Mouse (Mus musculus) forebrain, postnatal 0 days (tissue): ENCODE data around the gene Mpdu1. TPM values are rescaled to one million over a fixed set of nuclear protein-coding genes. Genes with fewer than 3 reads are reported as not detected.
A peak's percentile ranks its signal among the peaks of the same experiment; 100 is the strongest.

Source experiments
- ATAC-seq: fragments of 200-750 bp; cut with Nextera tagmentation; 2 replicates; pipeline ENCODE4 v1.8.0; 2017; ENCODE audit warnings: mild to moderate bottlenecking, moderate library complexity
- DNase-seq: peaks from one replicate; pipeline ENCODE4 v3.0.0-alpha.2; 2015
- H3K27ac ChIP-seq: fragments of 300-500 bp; sonication (generic); 2 replicates; pipeline ENCODE4 v1.5.1; 2014; ENCODE audit warnings: low read depth, mild to moderate bottlenecking, antibody characterized with exemption, low read length, moderate library complexity, mixed read lengths
- H3K27me3 ChIP-seq: fragments of 300-500 bp; sonication (generic); 2 replicates; pipeline ENCODE4 v1.6.1; 2014; ENCODE audit warnings: mild to moderate bottlenecking, low read length, mixed read lengths; ENCODE audit not compliant: insufficient read depth
- H3K36me3 ChIP-seq: fragments of 300-500 bp; sonication (generic); 2 replicates; pipeline ENCODE4 v1.6.1; 2014; ENCODE audit warnings: mild to moderate bottlenecking, moderate library complexity; ENCODE audit not compliant: insufficient read depth
- H3K4me1 ChIP-seq: fragments of 300-500 bp; sonication (generic); 2 replicates; pipeline ENCODE4 v1.6.1; 2014; ENCODE audit warnings: antibody characterized with exemption; ENCODE audit not compliant: insufficient read depth
- H3K4me2 ChIP-seq: fragments of 300-500 bp; sonication (generic); 2 replicates; pipeline ENCODE4 v1.6.1; 2014; ENCODE audit warnings: low read depth, mild to moderate bottlenecking, moderate library complexity
- H3K4me3 ChIP-seq: fragments of 300-500 bp; sonication (generic); 2 replicates; pipeline ENCODE4 v1.5.1; 2014; ENCODE audit warnings: low read depth, low read length, mixed read lengths
- H3K9ac ChIP-seq: fragments of 300-500 bp; sonication (generic); 2 replicates; pipeline ENCODE4 v1.6.1; 2014; ENCODE audit warnings: mild to moderate bottlenecking
- H3K9me3 ChIP-seq: fragments of 300-500 bp; sonication (generic); 2 replicates; pipeline ENCODE4 v1.6.1; 2016; ENCODE audit warnings: low read length
- CTCF ChIP-seq: sonication (generic); IDR thresholded peaks from 2 replicates; pipeline ENCODE4 v1.5.1; 2016; ENCODE audit warnings: antibody characterized with exemption, control low read depth, low read depth
- WGBS: fragments of 180-500 bp; shearing (Covaris S2); extraction: QIAGEN DNeasy Blood & Tissue Kit; methylation state at CpG from one replicate; pipeline ENCODE4 v1.1.7; 2014; 5-methylcytosine and 5-hydroxymethylcytosine counted together
- polyA plus RNA-seq: library from polyadenylated mRNA; unstranded; fragments of >200 nt; fragmentation: Nextera tagmentation; extraction: Ambion mirVana; gene quantifications from 2 replicates; pipeline ENCODE4 v1.2.1, GENCODE M21; 2015
- total RNA-seq: library from RNA; depleted of rRNA; stranded (reverse); fragments of >200 nt; gene quantifications from 2 replicates; pipeline ENCODE4 v1.2.3, GENCODE M21; 2014

The Mpdu1 gene
- total and polyA plus RNA-seq, 2 experiments from 2014 or later, result 122 to 214 TPM

DNA sequence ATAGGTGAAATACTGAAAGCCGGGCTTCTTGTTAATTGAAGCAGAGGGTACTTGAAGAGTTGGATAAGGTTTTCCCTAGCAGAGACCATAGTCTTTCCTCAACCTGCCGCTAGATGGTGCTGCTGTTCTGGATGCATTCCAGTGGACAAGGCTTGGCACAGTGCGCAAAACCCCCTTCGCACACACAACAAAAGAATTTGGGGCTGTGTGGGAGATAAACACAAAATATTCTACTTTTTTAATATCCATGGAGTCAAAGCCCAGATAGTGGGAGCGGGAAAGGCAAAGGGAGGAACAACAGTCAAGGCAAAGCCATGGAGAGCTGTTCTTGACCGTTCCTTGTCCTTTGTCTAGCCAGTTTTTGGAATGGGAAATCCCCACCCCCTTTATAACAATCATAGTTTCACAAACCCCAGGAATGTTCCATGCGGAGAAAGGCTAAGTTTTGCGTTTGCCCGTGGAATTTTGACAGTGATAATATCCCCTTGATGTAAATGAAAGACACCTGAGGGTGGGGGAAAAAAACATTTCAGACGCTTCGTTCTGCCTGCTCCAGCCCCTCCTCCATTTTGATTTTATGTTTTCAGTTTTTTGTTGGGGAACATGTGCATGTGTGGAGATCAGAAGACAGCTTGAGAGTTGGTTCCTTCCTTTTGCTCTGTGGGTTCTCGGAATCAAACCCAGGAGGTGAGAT, 20.5 kb upstream of the Mpdu1 start:
- ATAC-seq (peak; percentile 30), DNase-seq (peak; percentile 96)
- Histone ChIP-seq H3K9me3 (no peaks in the 10 kb centered on the region), H3K36me3 (peaks cover 9% of the 10 kb centered on the region; the same call in 1 of the 2 replicates), H3K4me1 (peaks cover 14% of the 10 kb centered on the region), H3K4me2 (peak overlapping the region; percentile 82), H3K27me3 (no peaks in the 10 kb centered on the region), H3K27ac (peak overlapping the region; percentile 84), H3K4me3 (peak overlapping the region; percentile 74), H3K9ac (0 out of 2 replicates have a peak overlapping the region, but pooled peaks have one; percentile 43)
- peak; percentile 96 for TF ChIP-seq CTCF
- WGBS, result 8% methylated on average over 12 of the region's 12 CpGs

DNA sequence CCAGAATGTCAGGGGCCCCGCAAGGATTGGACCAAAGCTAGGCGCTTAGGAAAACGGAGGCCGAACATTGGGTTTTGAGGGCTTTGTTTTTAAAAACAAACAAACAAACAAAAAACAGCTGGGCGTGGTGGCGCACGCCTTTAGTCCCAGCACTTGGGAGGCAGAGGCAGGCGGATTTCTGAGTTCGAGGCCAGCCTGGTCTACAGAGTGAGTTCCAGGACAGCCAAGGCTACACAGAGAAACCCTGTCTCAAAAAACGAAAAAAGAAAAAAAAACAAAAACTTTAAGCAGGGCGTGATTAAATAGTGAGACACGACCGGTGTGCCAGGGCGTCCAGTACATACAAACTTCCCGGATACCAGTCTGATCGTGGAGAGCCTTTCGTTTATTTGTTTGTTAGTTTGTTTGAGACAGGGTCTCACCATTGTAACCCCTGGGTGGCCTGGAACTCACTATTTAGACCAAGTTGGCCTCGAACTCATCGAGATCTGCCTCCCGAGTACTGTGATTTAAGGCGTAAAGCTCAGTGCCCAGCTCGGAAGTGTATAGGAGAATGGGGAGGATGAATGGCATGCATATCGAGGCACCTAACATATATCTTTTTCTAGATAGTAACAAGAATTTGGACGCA, 19.9 kb upstream of the Mpdu1 start:
- no peak for DNase-seq
- WGBS, result 24% methylated on average over 24 of the region's 24 CpGs
- H3K4me1 ChIP-seq, result peaks cover 14% of the 10 kb centered on the region

DNA sequence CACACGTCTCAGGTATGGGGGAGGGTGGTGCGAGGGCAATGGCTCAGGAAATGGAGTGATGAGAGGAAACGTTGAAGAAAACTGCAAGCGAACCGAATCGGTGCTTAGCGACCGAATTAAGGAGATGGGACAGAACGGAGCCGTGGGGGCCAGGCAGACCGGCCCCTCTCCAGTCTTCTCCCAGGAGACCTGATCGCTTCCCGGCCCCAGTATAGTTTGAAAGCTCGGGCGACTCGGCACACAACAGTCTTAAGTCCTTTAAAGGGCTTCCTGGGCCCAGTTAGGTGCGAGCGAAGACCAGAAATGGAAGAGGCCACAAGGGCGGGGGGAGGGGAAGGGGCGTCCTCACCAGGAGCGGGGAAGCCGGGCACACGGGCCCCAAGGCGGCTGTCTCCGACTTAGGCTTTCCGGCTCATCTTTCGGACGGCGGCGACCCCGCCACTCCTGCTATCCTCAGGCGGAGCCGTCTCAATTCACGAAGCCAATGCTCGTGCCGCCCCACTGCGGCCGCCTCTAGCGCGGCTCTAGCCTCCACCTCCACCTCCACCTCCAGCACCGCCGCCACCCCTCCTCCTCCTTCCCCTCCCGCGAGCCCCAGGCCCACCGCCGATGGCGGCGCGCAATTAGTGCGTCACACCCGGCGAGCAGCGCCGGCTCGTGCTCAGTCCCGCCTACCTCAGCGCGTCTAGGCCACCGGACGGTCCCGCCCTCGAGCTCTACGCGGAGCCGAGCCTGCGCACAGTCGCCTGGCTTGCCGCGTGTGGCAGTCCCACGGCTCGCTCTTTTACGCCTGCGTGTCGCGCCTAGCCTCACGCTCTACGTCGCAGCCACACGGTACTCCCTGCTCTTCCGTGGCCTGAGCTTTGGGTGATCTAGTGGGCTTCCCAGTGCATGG, 19.1 kb upstream of the Mpdu1 start, which contains the start of gene Senp3:
Gene Senp3, minus strand, starts transcription at position 771 of the 895 bp plus-strand sequence.
- H3K27me3 ChIP-seq, result no peaks in the 10 kb centered on the region
- H3K9me3 ChIP-seq, result no peaks in the 10 kb centered on the region
- no peak for TF ChIP-seq CTCF
- peak within 1 kb of the TSS; percentile 69 for H3K9ac ChIP-seq
- H3K4me3 ChIP-seq, result peak within 1 kb of the TSS; percentile 74
- peak; percentile 99 for DNase-seq
- H3K4me1 ChIP-seq, result peaks cover 14% of the 10 kb centered on the region
- 2% methylated on average over 77 of the region's 80 CpGs for WGBS
- peak; percentile 99 for ATAC-seq
- peak within 1 kb of the TSS; percentile 84 for H3K27ac ChIP-seq
- peaks cover 17% of the 10 kb centered on the region for H3K36me3 ChIP-seq
- peak within 1 kb of the TSS; percentile 82 for H3K4me2 ChIP-seq

More for the DNA sequence above, 19.9 kb upstream of the Mpdu1 start:
- no peak for TF ChIP-seq CTCF
- Histone ChIP-seq H3K4me2 (peak overlapping the region; percentile 82), H3K27me3 (no peaks in the 10 kb centered on the region), H3K27ac (peak overlapping the region; percentile 84), H3K4me3 (peak overlapping the region; percentile 74), H3K9ac (peak overlapping the region; percentile 69), H3K9me3 (no peaks in the 10 kb centered on the region), H3K36me3 (peaks cover 14% of the 10 kb centered on the region)
- ATAC-seq, result no peak

DNA sequence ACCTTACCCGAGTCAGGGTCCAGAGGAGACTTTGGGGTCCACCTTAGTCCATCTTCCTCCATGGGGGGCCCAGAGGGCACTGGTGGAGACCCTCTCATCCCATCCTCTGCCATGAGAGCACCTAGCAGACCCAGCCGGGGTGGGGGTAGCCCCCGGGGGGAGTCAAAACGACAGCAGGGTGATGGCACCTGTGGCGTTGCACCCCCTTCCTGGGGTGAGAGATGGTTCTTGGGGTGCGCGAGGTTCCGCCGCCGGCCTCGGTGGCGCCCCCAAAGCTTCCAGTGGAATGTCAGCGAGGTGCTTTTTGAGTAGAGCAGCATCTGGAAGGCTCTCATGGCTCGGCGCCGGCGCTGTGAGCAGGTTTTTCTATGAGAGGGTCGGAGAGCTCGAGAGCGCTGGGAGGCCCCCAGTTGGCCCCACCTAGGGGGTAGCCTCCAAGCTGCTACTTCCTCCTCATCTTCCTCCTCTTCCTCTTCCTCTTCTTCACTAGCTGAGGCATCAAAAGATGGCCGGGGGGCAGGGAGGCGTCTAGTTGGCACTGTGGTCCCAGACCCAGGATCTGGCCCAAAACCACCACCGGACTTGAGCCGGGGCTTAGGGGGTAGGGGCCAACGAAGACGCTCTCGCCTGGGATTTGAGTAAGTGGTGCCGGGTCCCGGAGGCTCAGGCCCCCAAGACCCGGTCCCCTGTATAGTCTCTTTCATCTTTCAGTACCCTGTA, 17.9 kb upstream of the Mpdu1 start:
- H3K9me3 ChIP-seq, result no peaks in the 10 kb centered on the region
- no peak for TF ChIP-seq CTCF
- no peak overlapping the region for H3K27ac ChIP-seq
- peak overlapping the region; percentile 82 for H3K4me2 ChIP-seq
- ATAC-seq (no peak), DNase-seq (no peak)
- H3K36me3 ChIP-seq, result peaks cover 29% of the 10 kb centered on the region
- WGBS, result 91% methylated on average over 30 of the region's 30 CpGs
- no peaks in the 10 kb centered on the region for H3K27me3 ChIP-seq
- peaks cover 14% of the 10 kb centered on the region for H3K4me1 ChIP-seq
- H3K9ac ChIP-seq, result peak overlapping the region; percentile 69; the same call in 1 of the 2 replicates
- 0 out of 2 replicates have a peak overlapping the region, but pooled peaks have one; percentile 74 for H3K4me3 ChIP-seq

DNA sequence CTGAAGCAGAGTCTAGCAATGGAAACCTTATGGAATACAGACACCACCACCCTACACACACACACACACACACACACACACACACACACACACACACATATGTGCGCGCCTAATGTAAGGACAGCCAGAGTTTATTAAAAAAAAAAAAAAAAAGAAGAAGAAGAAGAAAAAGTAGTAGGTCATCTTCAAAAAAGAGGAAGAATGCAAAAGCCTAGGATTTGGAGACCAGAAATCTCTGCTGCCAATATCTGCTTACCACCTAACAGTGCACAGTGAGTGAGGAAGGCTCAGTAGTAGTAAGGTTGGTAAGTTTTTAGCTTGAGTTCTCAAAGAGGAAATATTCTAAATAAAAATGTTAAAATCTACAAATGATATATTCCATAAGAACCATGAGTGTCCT, 16.7 kb upstream of the Mpdu1 start:
- Histone ChIP-seq H3K36me3 (peaks cover 40% of the 10 kb centered on the region), H3K4me1 (peaks cover 14% of the 10 kb centered on the region), H3K4me2 (no peak overlapping the region), H3K27me3 (no peaks in the 10 kb centered on the region), H3K27ac (no peak overlapping the region), H3K4me3 (no peak overlapping the region), H3K9ac (no peak overlapping the region), H3K9me3 (no peaks in the 10 kb centered on the region)
- no peak for ATAC-seq
- TF ChIP-seq CTCF, result no peak
- 91% methylated on average over 2 of the region's 2 CpGs for WGBS
- DNase-seq, result no peak

DNA sequence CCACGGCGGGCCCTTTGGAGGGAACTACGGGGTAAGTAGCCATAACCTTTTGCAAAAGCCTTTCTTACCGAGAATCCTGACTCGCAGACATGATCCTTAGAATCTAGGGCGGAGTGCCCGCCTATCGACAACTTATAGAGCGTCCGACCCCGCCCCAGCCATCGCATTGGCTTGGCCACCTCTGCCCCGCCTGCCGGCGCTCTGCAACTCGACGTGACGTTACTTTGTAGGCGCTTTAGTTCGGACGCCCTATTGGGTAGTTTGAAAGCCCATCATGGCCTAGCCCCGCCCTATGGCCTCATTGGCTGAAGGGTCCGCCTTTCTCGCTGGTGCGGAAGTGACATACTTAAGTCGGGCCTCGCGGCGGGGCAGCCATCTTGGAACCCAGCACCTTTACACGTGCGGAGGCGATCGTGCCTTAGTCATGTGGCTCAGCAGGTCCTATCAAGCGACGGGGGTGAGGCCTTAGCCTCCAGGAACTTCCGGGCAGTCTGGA, 9.8 kb upstream of the Mpdu1 start, which contains the start of gene Eif4a1:
Gene Eif4a1, minus strand, starts transcription at position 213 of the 496 bp plus-strand sequence.
- peak; percentile 94 for ATAC-seq
- DNase-seq, result peak; percentile 100
- H3K4me2 ChIP-seq, result peak within 1 kb of the TSS; percentile 87
- peak within 1 kb of the TSS; percentile 98 for H3K27ac ChIP-seq
- WGBS, result under 1% methylated on average over 36 of the region's 36 CpGs
- H3K4me1 ChIP-seq, result peaks cover 17% of the 10 kb centered on the region
- no peak; the same call in 1 of the 2 replicates for TF ChIP-seq CTCF
- H3K4me3 ChIP-seq, result peak within 1 kb of the TSS; percentile 100
- H3K27me3 ChIP-seq, result no peaks in the 10 kb centered on the region
- peak within 1 kb of the TSS; percentile 99 for H3K9ac ChIP-seq
- H3K36me3 ChIP-seq, result peaks cover 63% of the 10 kb centered on the region
- no peaks in the 10 kb centered on the region for H3K9me3 ChIP-seq
